Mouse (Mus musculus) adrenal gland, postnatal 14 days (tissue): ENCODE results near the gene Cep170. TPM values are rescaled to one million over a fixed set of nuclear protein-coding genes. Genes with fewer than 3 reads are reported as not detected.
A peak's percentile ranks its signal among the peaks of the same experiment; 100 is the strongest.
"Not testable (repeated sequence)": the region's sequence is repeated elsewhere in the genome, so short reads cannot be mapped to it uniquely, and the experiment has no call there.

Experiments
- DNase-seq: peaks from one replicate; pipeline ENCODE4 v3.0.0; 2021; ENCODE audit warnings: mixed read lengths
- long read RNA-seq, 2 experiments: library from polyadenylated mRNA; stranded (forward); transcript quantifications; one replicate each; pipeline ENCODE4 v2.0.0; 2021
- total RNA-seq: library from RNA; stranded (reverse); gene quantifications from 2 replicates; pipeline ENCODE4 v1.2.3, GENCODE M21; 2021

Gene Cep170
- 32.0 and 42.4 TPM in 2 replicates for total RNA-seq
- long read RNA-seq, experiment 1, partial matches to known transcripts: 1 of 3 reads
- long read RNA-seq, experiment 1, other reads (novel, unspliced or antisense): 2 of 3 reads
- long read RNA-seq, experiment 2: 0 reads

DNA sequence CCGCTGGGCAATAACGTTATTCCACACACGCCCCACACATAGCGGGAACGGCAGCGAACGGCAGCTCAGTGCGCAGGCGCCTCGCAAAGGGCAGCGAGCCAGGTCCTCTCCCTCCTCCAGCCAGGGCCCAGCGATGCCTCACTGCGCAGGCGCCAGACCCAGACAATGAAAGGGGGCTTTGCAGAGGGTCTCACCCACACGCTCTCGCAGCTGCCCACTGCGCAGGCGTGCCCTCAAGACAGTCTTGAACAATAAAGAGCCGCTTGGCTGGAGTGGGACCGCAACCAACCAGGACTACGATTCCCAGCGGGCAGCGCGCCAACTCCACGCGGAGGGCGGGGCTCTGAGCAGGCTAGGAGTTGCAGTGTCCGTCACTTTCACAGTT lies at the start of gene Cep170:
Gene Cep170 (minus strand): TSS at position 32 of the 385 bp plus-strand sequence.
- DNase-seq: peak; percentile 97

DNA sequence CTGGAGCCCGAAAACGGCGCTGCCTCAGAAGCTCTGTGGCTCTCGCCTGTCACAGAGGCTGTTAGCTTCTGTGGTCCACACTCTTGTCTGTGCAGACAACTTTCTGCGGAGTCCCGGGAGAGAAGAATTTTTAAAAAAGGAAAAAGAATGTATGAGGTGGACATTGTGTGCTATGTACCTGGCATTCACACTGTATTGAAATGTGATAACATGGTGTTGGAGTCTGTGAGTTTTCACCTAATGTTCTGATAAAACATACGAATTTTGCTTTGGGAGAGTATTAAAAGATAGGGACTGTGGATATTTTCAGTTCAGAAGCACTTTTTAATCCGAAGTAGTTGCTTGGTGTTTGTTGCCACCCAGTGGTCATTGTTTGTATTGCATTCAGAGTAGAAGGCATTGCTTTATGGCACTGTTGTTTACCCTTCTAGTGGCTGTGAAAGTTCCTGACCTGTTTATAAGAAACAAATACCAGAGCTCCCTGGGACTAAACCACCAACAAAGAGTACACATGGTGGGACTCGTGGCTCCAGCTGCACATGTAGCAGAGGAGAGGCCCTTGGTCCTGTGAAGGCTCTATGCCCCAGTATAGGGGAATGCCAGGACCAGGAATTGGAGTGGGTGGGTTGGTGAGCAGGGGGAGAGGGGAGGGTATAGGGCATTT lies 48.2 kb upstream of the Cep170 start:
- DNase-seq: peak; percentile 69

DNA sequence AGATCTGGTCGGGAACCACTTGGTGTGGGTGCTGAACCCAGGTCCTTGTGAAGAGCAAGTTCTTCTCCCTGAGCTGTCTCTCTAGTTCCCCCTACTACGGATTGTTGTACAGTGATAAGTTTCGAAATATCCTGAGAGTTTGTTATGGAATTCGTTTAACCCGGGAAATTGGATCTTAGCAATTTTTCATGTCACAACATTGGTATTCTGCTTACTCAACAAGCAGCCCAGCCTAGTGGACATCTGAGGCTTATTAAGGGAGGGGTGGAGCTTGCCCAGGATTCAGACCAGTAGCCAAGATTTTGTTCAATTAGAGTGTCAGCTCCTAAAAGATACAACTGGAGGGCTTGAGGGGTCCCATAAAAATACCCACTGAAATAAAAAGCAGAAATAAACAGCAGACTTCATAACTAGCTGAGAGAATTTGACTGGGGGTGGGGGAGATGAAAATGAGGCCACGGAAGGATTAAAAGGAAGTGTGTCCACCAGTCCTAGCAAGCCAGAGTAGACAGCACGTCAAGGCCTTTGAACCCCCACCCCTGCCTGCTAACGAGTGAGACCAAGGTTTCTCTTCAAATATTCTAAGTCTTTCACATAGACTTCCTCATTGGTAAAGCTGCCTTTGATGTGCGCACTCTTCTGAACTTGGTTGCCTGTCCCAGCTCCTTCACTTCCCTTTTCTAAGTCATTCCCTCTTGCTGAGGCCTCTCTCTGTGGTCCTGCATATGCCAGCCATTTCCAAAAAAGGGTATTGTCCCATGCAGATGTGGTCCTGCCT lies 39.1 kb upstream of the Cep170 start:
- DNase-seq: no peak

GRCm38 (mm10) chr1:176851401-176851800 lies 37.5 kb upstream of the Cep170 start:
- peak; percentile 17 for DNase-seq

- DNase-seq: no peak
These were observed 35.5 kb upstream of the Cep170 start for GRCm38 (mm10) chr1:176849377-176849776.

GRCm38 (mm10) chr1:176848613-176849290 lies 34.9 kb upstream of the Cep170 start:
- DNase-seq: no peak

DNA sequence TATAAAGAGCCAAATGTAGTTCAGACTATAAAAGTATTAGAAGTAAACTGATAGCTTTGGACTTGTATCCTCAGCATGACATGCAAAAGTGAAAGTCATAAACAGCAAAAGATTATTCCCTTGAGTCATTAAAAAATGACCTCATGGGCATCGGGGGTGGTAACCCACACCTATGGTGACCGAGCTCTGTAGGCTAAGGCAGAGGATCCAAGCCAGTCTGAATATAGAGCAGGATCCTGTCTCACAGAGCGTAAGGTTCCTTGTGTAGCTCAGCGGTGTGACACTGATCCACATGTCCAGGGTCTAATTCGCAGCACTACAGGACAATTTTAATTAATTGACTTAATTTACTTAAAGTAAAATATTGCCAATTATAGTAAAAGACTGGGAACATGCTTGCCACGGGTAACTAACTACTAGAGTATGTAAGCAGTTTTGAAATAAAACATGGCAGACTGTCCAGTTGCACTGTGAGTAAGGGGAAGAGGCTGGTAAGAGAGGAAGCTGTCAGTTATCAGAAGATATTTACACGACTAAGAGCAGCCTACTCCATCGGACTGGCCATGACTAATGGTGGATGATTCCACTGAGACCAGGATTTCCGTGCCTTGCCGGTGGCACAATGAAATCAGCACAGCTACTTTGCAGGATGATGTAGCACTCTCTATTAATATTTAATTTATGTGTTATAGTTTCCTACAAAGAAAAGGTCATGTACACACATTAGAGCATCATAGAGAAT lies 33.4 kb upstream of the Cep170 start:
- DNase-seq: no peak

- DNase-seq: no peak
These were observed 31.5 kb upstream of the Cep170 start for GRCm38 (mm10) chr1:176845082-176845977.

DNA sequence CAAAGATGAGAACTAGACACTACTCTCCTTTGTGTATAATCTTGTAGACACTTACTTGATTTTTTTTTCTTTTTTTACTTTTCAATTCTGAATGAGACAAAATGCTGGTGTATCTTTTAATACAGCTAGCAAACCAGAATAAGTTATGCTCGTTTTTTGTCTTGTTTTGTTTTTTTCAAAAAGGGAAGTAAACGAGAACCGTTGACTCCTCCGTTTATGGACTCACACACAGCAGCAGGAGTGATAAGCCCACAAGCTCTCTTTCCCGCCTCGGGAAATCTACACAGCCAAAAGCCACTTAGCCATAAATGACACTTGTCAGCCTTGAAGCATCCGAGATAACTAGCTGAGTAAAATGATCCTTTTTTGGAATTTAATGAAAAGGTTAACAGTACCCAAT lies 22.7 kb upstream of the Cep170 start:
- DNase-seq: not testable (repeated sequence)

GRCm38 (mm10) chr1:176835501-176836294 lies 21.8 kb upstream of the Cep170 start:
- DNase-seq: peak; percentile 42

DNA sequence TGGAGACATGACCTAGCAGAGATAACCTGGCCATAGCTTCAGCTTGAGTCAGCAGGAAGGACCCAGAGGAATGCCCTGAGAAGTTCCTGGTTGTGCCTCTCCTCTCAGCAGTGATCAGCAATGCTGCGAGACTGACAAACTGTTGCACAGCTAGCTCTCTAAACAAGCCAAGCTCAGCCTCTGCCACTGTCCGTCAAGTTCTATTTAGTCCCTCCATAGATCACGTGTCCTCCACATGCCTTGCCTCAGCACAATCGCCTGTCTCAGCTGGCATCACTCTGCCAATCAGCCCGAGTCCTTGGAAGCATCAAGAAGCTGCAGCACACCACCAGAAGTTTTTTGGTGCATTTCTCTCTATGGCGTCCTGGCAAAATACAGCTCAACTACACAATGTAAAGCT lies 21.0 kb upstream of the Cep170 start:
- DNase-seq: no peak

DNA sequence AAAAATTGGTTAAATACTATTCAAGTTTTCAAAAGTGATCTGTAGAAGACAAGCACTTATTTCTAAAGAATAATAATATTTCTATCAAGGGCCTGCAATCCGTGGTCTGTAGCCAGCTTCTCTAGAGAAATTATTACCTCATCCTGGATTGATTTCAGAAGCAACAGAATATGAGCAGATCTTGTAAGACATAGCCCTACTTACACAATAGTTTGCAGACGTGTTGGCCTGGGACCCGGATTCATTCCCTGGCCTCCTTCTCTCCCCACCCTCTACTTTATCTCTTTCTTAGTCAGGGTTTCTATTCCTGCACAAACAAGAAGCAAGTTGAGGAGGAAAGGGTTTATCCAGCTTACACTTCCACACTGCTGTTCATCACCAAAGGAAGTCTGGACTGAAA lies 20.1 kb upstream of the Cep170 start:
- DNase-seq: no peak

- no peak for DNase-seq
These were observed 19.4 kb upstream of the Cep170 start for GRCm38 (mm10) chr1:176833257-176833656.

DNA sequence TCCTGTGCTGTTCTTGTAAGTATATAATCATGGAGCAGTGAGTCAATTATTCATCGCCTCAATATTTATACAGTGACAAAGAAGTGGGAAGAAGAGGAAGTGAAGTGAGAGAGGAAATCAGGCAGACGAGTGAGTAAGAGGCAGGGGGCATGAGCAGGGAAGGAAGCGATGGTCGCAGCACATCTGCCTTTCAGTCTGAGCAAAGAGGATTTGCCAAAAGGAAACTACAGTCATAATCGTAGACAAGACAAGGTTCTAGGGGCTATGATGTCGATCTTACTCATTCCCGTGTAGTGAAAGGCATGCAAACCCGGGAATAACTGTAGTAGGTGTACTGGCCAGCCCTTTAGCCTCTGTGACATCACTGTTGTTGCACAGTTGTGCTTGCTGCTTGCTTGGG lies 18.7 kb upstream of the Cep170 start:
- no peak for DNase-seq

DNA sequence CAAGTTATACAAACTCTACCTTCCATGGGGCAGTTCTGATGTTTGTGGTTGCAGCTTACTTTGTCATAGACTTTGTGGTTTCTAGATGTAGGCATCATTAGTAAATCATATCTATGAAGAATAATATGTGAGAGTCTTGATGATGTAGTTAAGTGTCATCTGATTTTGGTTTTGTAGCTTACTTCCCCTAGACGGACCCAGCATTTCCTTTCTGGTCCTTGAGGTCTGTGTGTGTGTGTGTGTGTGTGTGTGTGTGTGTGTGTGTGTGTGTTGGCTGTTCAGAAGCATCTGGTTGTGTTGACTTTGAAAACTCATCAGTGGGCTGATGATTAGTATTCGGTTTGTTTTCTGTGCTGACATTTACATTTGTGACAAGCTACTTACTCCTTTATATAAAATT lies 18.2 kb upstream of the Cep170 start:
- DNase-seq: no peak

DNA sequence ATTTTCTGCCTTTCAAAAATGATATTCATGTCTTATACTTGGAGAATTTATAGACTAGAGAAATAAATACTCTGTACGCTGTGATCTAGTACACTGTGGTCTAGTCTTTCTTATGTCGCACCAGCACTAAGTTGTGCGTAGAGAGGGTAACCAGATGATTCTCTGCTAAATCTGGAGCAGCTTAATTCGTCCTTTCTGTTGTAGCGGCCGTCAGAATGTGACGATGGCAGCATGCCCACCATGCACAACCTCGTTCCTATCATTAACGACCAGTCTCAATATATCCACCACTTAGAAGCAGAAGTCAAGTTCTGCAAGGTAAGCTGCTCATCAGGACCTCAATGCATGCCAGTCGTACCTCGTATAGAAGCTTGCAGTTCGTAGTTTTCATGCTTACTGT lies 14.8 kb upstream of the Cep170 start:
- DNase-seq: no peak

DNA sequence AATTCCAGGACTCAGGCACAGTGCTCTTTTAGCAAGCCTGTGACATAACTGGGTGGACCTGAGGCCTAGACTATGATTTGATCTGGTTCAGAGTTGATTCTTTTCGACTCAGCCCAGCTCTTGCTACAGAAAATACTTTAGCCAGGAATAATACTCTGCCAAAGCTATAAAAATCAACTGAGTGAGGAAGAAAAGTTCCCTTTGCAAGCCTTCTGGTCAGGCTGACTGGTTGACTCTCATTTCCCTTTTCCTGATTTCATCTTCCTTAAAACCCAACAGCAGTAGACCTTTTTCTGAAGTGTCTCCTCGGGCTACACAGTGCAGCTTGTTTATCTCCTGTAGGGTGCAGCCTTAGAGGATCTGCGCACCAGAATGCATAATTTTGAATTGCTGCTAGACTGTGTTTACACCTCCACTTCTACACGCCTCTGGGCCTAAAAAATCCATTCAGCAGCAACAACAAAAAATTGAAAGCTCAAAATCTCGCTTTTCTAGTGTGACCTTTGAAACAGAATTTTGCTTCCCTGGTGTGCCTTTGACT lies 14.1 kb upstream of the Cep170 start:
- no peak for DNase-seq

DNA sequence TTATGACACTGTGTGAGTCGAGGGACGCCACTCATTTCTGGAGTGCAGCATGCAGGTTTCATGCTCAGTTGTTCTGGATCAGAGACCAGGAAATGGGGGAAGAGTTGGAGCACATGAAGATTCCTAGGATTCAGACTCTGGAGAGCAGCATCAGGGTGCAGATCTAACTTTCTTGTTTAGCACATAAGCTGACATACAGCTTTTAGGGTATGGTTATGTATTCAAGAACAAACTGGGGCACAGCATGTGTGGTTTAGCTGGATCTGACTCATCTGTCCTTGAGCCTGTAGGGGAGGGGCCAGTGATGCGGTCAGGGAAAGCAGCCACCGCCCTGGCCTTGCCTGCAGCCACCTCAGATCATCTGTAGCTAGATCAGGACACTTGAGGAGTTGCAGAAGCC lies 13.5 kb upstream of the Cep170 start:
- peak; percentile 85 for DNase-seq

DNA sequence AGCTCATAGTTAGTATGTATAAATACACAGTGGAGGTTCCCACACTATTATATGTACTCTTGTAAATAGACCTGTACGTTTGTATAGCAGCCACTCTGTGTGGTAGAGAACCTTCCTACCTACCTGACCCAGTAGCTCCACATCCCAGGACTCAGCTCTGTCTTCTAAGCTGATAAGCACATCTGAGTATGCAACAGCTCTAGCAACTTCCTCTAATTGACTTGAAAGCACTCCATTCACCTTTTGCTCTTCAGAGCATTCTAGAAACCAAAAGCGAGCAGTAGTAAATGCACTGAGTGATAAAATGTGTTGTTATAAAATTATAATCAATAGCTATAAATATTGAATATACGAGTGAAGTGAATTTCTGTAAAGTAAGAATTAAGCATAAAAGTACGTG lies 13.1 kb upstream of the Cep170 start:
- no peak for DNase-seq

GRCm38 (mm10) chr1:176826186-176826585 lies 12.3 kb upstream of the Cep170 start:
- DNase-seq: peak; percentile 69
